Mouse (Mus musculus): Measurements from ENCODE around the gene Fam13c. TPM values are rescaled to one million over a fixed set of nuclear protein-coding genes. Genes with fewer than 3 reads are reported as not detected.

Gene Fam13c
- polyA plus RNA-seq, 1 experiment from 2014 or later, result 17.8 TPM

GRCm38 (mm10) chr10:70586876-70587405 lies 146.7 kb downstream of the Fam13c start:
- Histone ChIP-seq H3K27me3 (no peaks in the 10 kb centered on the region), H3K4me2 (no peak overlapping the region), H3K4me3 (no peak overlapping the region), H3K4me1 (replicated peaks) (peaks cover 32% of the 10 kb centered on the region), H3K9me3 (no peaks in the 10 kb centered on the region), H3K27ac (replicated peaks) (no peak overlapping the region), H3K36me3 (no peaks in the 10 kb centered on the region), H3K9ac (no peak overlapping the region)
- 58% methylated on average over 3 of the region's 3 CpGs for WGBS
- no peak for ATAC-seq (ENCODE audit: low read depth)

- ATAC-seq (ENCODE audit: low read depth), result no peak
- Histone ChIP-seq H3K9me3 (no peaks in the 10 kb centered on the region), H3K4me1 (replicated peaks) (peaks cover 46% of the 10 kb centered on the region), H3K4me3 (peak overlapping the region; percentile 18), H3K27me3 (no peaks in the 10 kb centered on the region), H3K9ac (no peak overlapping the region), H3K36me3 (no peaks in the 10 kb centered on the region), H3K27ac (replicated peaks) (peak overlapping the region; percentile 43; the same call in 1 of the 2 replicates), H3K4me2 (peak overlapping the region; percentile 46)
- 33% methylated on average over 1 of the region's 1 CpGs for WGBS
Measured at GRCm38 (mm10) chr10:70594007-70594406, 153.7 kb downstream of the Fam13c start.

DNA sequence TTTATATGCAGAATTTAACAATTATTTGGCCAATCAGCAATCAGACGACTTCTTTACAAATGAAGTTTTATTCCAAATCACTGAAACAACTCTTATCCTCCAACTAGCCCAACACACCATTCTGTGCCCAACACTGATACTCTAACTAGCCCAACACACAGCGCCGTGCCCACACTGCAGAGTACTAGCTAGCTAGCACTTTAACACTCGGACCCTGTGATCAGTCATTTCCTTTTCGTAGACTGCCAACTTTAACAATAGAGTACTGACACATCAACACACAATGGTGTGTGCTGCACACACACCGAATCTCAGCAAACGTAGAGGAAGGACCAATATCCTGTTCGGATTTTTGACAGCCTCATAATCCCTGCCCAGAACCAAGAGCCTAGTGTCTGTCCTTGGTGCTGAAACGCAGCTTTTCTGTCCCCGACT lies 157.8 kb downstream of the Fam13c start:
- H3K27me3 ChIP-seq, result no peaks in the 10 kb centered on the region
- peak overlapping the region; percentile 88 for H3K4me3 ChIP-seq
- peak overlapping the region; percentile 77 for H3K4me2 ChIP-seq
- 7% methylated on average over 10 of the region's 10 CpGs for WGBS
- ATAC-seq (ENCODE audit: low read depth), result 0 out of 2 replicates have a peak, but pooled peaks have one; percentile 21
- H3K9me3 ChIP-seq, result 0 out of 2 replicates have a peak, but pooled peaks cover 1% of the 10 kb centered on the region
- H3K4me1 ChIP-seq (replicated peaks), result peaks cover 38% of the 10 kb centered on the region
- peak overlapping the region; percentile 98 for H3K27ac ChIP-seq (replicated peaks)
- no peaks in the 10 kb centered on the region for H3K36me3 ChIP-seq
- H3K9ac ChIP-seq, result peak overlapping the region; percentile 98

- Histone ChIP-seq H3K36me3 (no peaks in the 10 kb centered on the region), H3K9ac (peak overlapping the region; percentile 98), H3K27ac (replicated peaks) (peak overlapping the region; percentile 98), H3K4me3 (peak overlapping the region; percentile 88), H3K9me3 (0 out of 2 replicates have a peak, but pooled peaks cover 6% of the 10 kb centered on the region), H3K4me2 (peak overlapping the region; percentile 77), H3K4me1 (replicated peaks) (peaks cover 33% of the 10 kb centered on the region), H3K27me3 (no peaks in the 10 kb centered on the region)
- ATAC-seq (ENCODE audit: low read depth), result peak; percentile 74
- WGBS, result 1% methylated on average over 48 of the region's 48 CpGs
Measured at GRCm38 (mm10) chr10:70598516-70599125, 158.3 kb downstream of the Fam13c start.

DNA sequence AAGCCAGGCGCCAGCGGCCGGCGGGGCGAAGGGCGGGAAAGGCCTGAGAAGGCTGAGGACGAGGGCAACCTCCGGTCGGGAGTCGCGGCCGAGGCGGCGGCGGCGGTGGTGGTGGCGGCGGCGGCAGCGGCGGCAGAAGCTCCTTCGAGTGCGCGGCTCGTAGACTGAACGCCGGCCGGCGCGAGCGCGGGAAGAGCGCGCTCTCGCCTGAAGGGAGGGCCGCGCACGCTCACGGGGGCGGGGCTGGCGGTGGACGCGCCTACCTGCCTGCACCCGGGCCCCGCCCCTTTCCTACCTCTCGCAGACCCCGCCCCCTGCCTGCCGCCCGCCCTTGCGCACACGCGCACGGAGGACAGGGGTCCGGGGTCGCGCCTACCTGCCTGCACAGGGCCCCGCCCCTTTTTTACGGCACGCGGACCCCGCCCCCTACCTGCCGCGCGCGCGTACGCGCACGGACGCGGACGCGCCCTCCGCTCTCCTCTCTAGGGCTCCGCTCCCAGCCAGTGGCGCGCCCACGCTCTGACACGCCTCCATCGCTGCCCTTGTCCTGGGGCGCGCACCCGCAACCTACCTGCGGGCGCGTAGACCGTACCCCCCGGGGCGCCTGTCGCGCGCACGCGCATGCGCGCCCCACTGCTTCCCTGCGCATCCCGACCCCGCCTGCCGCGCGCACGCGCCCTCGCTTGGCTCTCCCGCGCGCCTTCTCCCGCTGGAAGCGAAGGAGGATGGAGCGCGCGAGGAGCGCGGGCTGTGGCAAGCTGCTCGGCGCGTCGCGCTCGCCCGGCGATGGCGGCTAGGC lies 159.0 kb downstream of the Fam13c start:
- Histone ChIP-seq H3K27ac (replicated peaks) (peak overlapping the region; percentile 98), H3K9ac (peak overlapping the region; percentile 98), H3K36me3 (no peaks in the 10 kb centered on the region), H3K4me3 (peak overlapping the region; percentile 88), H3K4me2 (peak overlapping the region; percentile 77), H3K4me1 (replicated peaks) (peaks cover 27% of the 10 kb centered on the region), H3K9me3 (0 out of 2 replicates have a peak, but pooled peaks cover 8% of the 10 kb centered on the region), H3K27me3 (no peaks in the 10 kb centered on the region)
- ATAC-seq (ENCODE audit: low read depth), result peak; percentile 95
- whole genome bisulfite sequencing, result under 1% methylated on average over 109 of the region's 124 CpGs

- WGBS, result under 1% methylated on average over 28 of the region's 28 CpGs
- Histone ChIP-seq H3K27me3 (no peaks in the 10 kb centered on the region), H3K9ac (peak overlapping the region; percentile 98), H3K4me3 (peak overlapping the region; percentile 88), H3K4me2 (peak overlapping the region; percentile 77), H3K9me3 (0 out of 2 replicates have a peak, but pooled peaks cover 8% of the 10 kb centered on the region), H3K4me1 (replicated peaks) (peaks cover 25% of the 10 kb centered on the region), H3K27ac (replicated peaks) (peak overlapping the region; percentile 98), H3K36me3 (no peaks in the 10 kb centered on the region)
- ATAC-seq (ENCODE audit: low read depth), result peak; percentile 49
Measured at GRCm38 (mm10) chr10:70599925-70600305, 159.6 kb downstream of the Fam13c start.

Other genes starting within 250 kb of the Fam13c start
- 1.7 and 3.5 TPM in 2 replicates for gene Mrln, start 235.8 kb upstream of the Fam13c start, polyA plus RNA-seq (2015; fragmentation: Nextera tagmentation; extraction: Ambion mirVana)
- gene Slc16a9, start 195.4 kb upstream of the Fam13c start, polyA plus RNA-seq (2015; fragmentation: Nextera tagmentation; extraction: Ambion mirVana), result 1.0 and 1.9 TPM in 2 replicates
- gene Phyhipl, start 215.5 kb downstream of the Fam13c start, polyA plus RNA-seq (2015; fragmentation: Nextera tagmentation; extraction: Ambion mirVana), result 265 and 276 TPM in 2 replicates

All from neural tube, embryonic 13.5 days (tissue).